Mouse (Mus musculus) small intestine, adult 2 months (tissue): ENCODE results near the gene Desi1.

Experiments
- CTCF ChIP-seq: fragments of 200-500 bp; IDR thresholded peaks from 2 replicates; pipeline ENCODE4 v1.5.1; 2012; ENCODE audit warnings: low read depth, mild to moderate bottlenecking, control low read depth, inconsistent platforms, low read length, moderate library complexity, mixed read lengths; ENCODE audit not compliant: insufficient replicate concordance, insufficient read length; ENCODE audit errors: extremely low read depth
- POLR2A ChIP-seq: fragments of 200-500 bp; IDR thresholded peaks from 2 replicates; pipeline ENCODE4 v1.6.1; 2012; ENCODE audit warnings: low read depth, mild to moderate bottlenecking, control low read depth, inconsistent platforms, low read length, moderate library complexity

GRCm38 (mm10) chr15:81980321-81980720, 53.3 kb downstream of the Desi1 start, which contains the start of gene 1700029P11Rik:
- no peak for TF ChIP-seq CTCF
- no peak for TF ChIP-seq POLR2A
